Mouse (Mus musculus) C2C12 (cell line): Measurements from ENCODE around the gene Cyp2a4.
"Not testable (repeated sequence)": the region's sequence is repeated elsewhere in the genome, so short reads cannot be mapped to it uniquely, and the experiment has no call there.

Source experiments
- CTCF ChIP-seq: IDR thresholded peaks from one replicate; pipeline ENCODE4 v1.5.1; 2011; ENCODE audit not compliant: control insufficient read depth, insufficient read depth, insufficient read length
- MAX ChIP-seq: IDR thresholded peaks from one replicate; pipeline ENCODE4 v1.6.1; 2011; ENCODE audit warnings: mild to moderate bottlenecking, control low read depth
- USF1 ChIP-seq: IDR thresholded peaks from one replicate; pipeline ENCODE4 v1.6.1; 2011; ENCODE audit warnings: low read depth, mild to moderate bottlenecking, control low read depth, moderate library complexity

DNA sequence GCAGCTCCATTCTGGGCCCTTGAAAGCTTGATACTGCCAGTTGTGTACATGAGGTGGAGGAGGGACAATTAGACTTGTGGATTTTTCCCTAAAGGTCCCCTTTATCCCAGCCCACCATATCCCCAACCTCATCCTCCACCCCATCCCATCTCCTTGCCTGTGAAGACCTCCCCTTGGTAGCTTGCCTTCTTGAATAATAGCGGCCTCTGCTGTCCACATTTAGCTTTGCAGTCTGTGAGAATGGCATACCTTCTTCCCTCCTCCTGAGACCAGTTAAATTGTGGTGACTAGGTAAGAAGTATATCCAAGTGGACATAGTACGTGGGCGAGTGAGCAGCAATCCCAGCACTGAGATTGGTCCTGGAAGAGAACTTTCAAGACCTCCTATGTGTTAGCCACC, 13.4 kb downstream of the Cyp2a4 start:
- TF ChIP-seq CTCF, USF1, MAX: not testable (repeated sequence)
